Mouse (Mus musculus) kidney, postnatal 0 days (tissue): Measurements from ENCODE around the gene Gm10134. TPM values are rescaled to one million over a fixed set of nuclear protein-coding genes. Genes with fewer than 3 reads are reported as not detected.
A peak's percentile ranks its signal among the peaks of the same experiment; 100 is the strongest.
"Not testable (repeated sequence)": the region's sequence is repeated elsewhere in the genome, so short reads cannot be mapped to it uniquely, and the experiment has no call there.

ENCODE experiments used
- ATAC-seq: fragments of 200-750 bp; cut with Nextera tagmentation; replicated peaks from 2 replicates; pipeline ENCODE4 v1.8.0; 2017; ENCODE audit warnings: low read depth, moderate number of reproducible peaks, moderate TSS enrichment, moderate library complexity; ENCODE audit not compliant: low FRiP score
- DNase-seq: peaks from one replicate; pipeline ENCODE4 v3.0.0-alpha.2; 2016; ENCODE audit warnings: low spot score
- H3K27ac ChIP-seq: fragments of 300-500 bp; sonication (generic); 2 replicates; pipeline ENCODE4 v1.5.1; 2014; ENCODE audit warnings: mild to moderate bottlenecking
- H3K27me3 ChIP-seq: fragments of 300-500 bp; sonication (generic); 2 replicates; pipeline ENCODE4 v1.6.1; 2014; ENCODE audit warnings: low read length, mixed read lengths; ENCODE audit not compliant: insufficient read depth
- H3K36me3 ChIP-seq: fragments of 300-500 bp; sonication (generic); 2 replicates; pipeline ENCODE4 v1.6.1; 2014; ENCODE audit warnings: low read length, mixed read lengths; ENCODE audit not compliant: insufficient read depth
- H3K4me1 ChIP-seq: fragments of 300-500 bp; sonication (generic); replicated peaks from 2 replicates; pipeline ENCODE4 v1.6.1; 2014; ENCODE audit warnings: antibody characterized with exemption, low read length, mixed read lengths; ENCODE audit not compliant: insufficient read depth
- H3K4me2 ChIP-seq: fragments of 300-500 bp; sonication (generic); 2 replicates; pipeline ENCODE4 v1.6.1; 2014; ENCODE audit warnings: mild to moderate bottlenecking, low read length, moderate library complexity, mixed read lengths
- H3K4me3 ChIP-seq: fragments of 300-500 bp; sonication (generic); replicated peaks from 2 replicates; pipeline ENCODE4 v1.5.1; 2014; ENCODE audit warnings: low read depth, low read length
- H3K9ac ChIP-seq: fragments of 300-500 bp; sonication (generic); 2 replicates; pipeline ENCODE4 v1.6.1; 2014; ENCODE audit warnings: low read depth, low read length
- H3K9me3 ChIP-seq: fragments of 300-500 bp; sonication (generic); replicated peaks from 2 replicates; pipeline ENCODE4 v1.6.1; 2016; ENCODE audit warnings: low read length, inconsistent platforms, mixed read lengths
- CTCF ChIP-seq: IDR thresholded peaks from 2 replicates; pipeline ENCODE4 v1.5.1; 2016; ENCODE audit warnings: antibody characterized with exemption, low read depth, mild to moderate bottlenecking, moderate library complexity
- WGBS: fragments of 180-500 bp; shearing (Covaris S2); extraction: QIAGEN DNeasy Blood & Tissue Kit; methylation state at CpG from one replicate; pipeline ENCODE4 v1.1.7; 2014; 5-methylcytosine and 5-hydroxymethylcytosine counted together
- polyA plus RNA-seq: library from polyadenylated mRNA; unstranded; fragments of >200 nt; fragmentation: Nextera tagmentation; extraction: Ambion mirVana; gene quantifications from 2 replicates; pipeline ENCODE4 v1.2.1, GENCODE M21; 2015

Gm10134 gene
- polyA plus RNA-seq, 1 experiment from 2014 or later = 11.1 TPM

GRCm38 (mm10) chr2:28468486-28469225 lies 37.2 kb upstream of the Gm10134 start:
- H3K27ac ChIP-seq = no peak overlapping the region
- H3K4me1 ChIP-seq = peaks cover 12% of the 10 kb centered on the region; the same call in 1 of the 2 replicates
- TF ChIP-seq CTCF = no peak
- H3K9me3 ChIP-seq = peaks cover 4% of the 10 kb centered on the region; the same call in 1 of the 2 replicates
- H3K9ac ChIP-seq = peak overlapping the region; percentile 93
- H3K36me3 ChIP-seq = peaks cover 16% of the 10 kb centered on the region
- no peak for ATAC-seq
- 55% methylated on average over 18 of the region's 18 CpGs for WGBS
- no peaks in the 10 kb centered on the region for H3K27me3 ChIP-seq
- H3K4me2 ChIP-seq = peak overlapping the region; percentile 85
- no peak for DNase-seq
- H3K4me3 ChIP-seq = peak overlapping the region; percentile 81

GRCm38 (mm10) chr2:28469461-28469860 lies 36.4 kb upstream of the Gm10134 start:
- peaks cover 12% of the 10 kb centered on the region; the same call in 1 of the 2 replicates for H3K4me1 ChIP-seq
- no peak overlapping the region for H3K9ac ChIP-seq
- 98% methylated on average over 14 of the region's 14 CpGs for WGBS
- no peak for ATAC-seq
- no peak for TF ChIP-seq CTCF
- no peaks in the 10 kb centered on the region for H3K27me3 ChIP-seq
- no peak overlapping the region for H3K4me3 ChIP-seq
- no peak overlapping the region for H3K27ac ChIP-seq
- peaks cover 4% of the 10 kb centered on the region; the same call in 1 of the 2 replicates for H3K9me3 ChIP-seq
- H3K36me3 ChIP-seq = peaks cover 16% of the 10 kb centered on the region
- no peak overlapping the region for H3K4me2 ChIP-seq
- DNase-seq = no peak

- no peak for DNase-seq
- peaks cover 12% of the 10 kb centered on the region; the same call in 1 of the 2 replicates for H3K4me1 ChIP-seq
- H3K4me2 ChIP-seq = no peak overlapping the region
- ATAC-seq = no peak
- H3K36me3 ChIP-seq = peaks cover 16% of the 10 kb centered on the region
- H3K9me3 ChIP-seq = peaks cover 4% of the 10 kb centered on the region; the same call in 1 of the 2 replicates
- H3K27ac ChIP-seq = no peak overlapping the region
- no peak overlapping the region for H3K4me3 ChIP-seq
- H3K27me3 ChIP-seq = no peaks in the 10 kb centered on the region
- 91% methylated on average over 2 of the region's 2 CpGs for WGBS
- no peak overlapping the region for H3K9ac ChIP-seq
- no peak for TF ChIP-seq CTCF
Measured at GRCm38 (mm10) chr2:28470591-28470990, 35.3 kb upstream of the Gm10134 start.

GRCm38 (mm10) chr2:28472011-28472410 lies 33.9 kb upstream of the Gm10134 start:
- WGBS = 95% methylated on average over 8 of the region's 8 CpGs
- ATAC-seq, H3K27me3 ChIP-seq, H3K9me3 ChIP-seq, H3K9ac ChIP-seq, H3K27ac ChIP-seq, H3K4me1 ChIP-seq, H3K4me2 ChIP-seq, DNase-seq, H3K4me3 ChIP-seq: not testable (repeated sequence)
- peaks cover 16% of the 10 kb centered on the region for H3K36me3 ChIP-seq

GRCm38 (mm10) chr2:28477993-28478392 lies 27.9 kb upstream of the Gm10134 start:
- H3K4me1 ChIP-seq, H3K9me3 ChIP-seq, DNase-seq, H3K27ac ChIP-seq, H3K27me3 ChIP-seq, H3K36me3 ChIP-seq, H3K9ac ChIP-seq, ATAC-seq, H3K4me2 ChIP-seq, H3K4me3 ChIP-seq: not testable (repeated sequence)
- WGBS = 88% methylated on average over 5 of the region's 5 CpGs

- no peak overlapping the region for H3K9ac ChIP-seq
- TF ChIP-seq CTCF = no peak
- no peaks in the 10 kb centered on the region for H3K36me3 ChIP-seq
- H3K4me1 ChIP-seq = no peaks in the 10 kb centered on the region
- 70% methylated on average over 20 of the region's 20 CpGs for WGBS
- no peak overlapping the region for H3K27ac ChIP-seq
- H3K9me3 ChIP-seq = no peaks in the 10 kb centered on the region
- ATAC-seq (no peak), DNase-seq (no peak)
- no peak overlapping the region for H3K4me2 ChIP-seq
- no peaks in the 10 kb centered on the region for H3K27me3 ChIP-seq
- no peak overlapping the region for H3K4me3 ChIP-seq
Measured at GRCm38 (mm10) chr2:28479208-28480204, 26.4 kb upstream of the Gm10134 start.
